Mouse (Mus musculus): ENCODE measurements around the gene Ift52. TPM values are rescaled to one million over a fixed set of nuclear protein-coding genes. Genes with fewer than 3 reads are reported as not detected.

Ift52 gene
- polyA plus RNA-seq, 1 experiment from 2014 or later = 58.6 TPM

Small RNA genes within 50 kb of the gene (microRNA-seq; reads per million reads assigned to microRNA genes)
- gene Gm22174 = not detected
- gene Mir7003 = not detected

Other genes with a start within 250 kb of the Ift52 start
- 282 and 289 TPM in 2 replicates for gene Srsf6, start 85.8 kb upstream of the Ift52 start, polyA plus RNA-seq (2014; fragmentation: Nextera tagmentation; extraction: Ambion mirVana)
- gene L3mbtl1, start 73.9 kb upstream of the Ift52 start, polyA plus RNA-seq (2014; fragmentation: Nextera tagmentation; extraction: Ambion mirVana) = 0.21 TPM in 1 of 2 replicates, not detected in the other
- gene Sgk2, start 30.0 kb upstream of the Ift52 start, polyA plus RNA-seq (2014; fragmentation: Nextera tagmentation; extraction: Ambion mirVana) = 0.11 TPM in 1 of 2 replicates, not detected in the other
- 25.7 and 29.8 TPM in 2 replicates for gene Mybl2, start 37.3 kb downstream of the Ift52 start, polyA plus RNA-seq (2014; fragmentation: Nextera tagmentation; extraction: Ambion mirVana)
- not detected in 2 replicates for gene Gtsf1l, start 70.5 kb downstream of the Ift52 start, polyA plus RNA-seq (2014; fragmentation: Nextera tagmentation; extraction: Ambion mirVana)
- 37.3 and 38.2 TPM in 2 replicates for gene Tox2, start 185.8 kb downstream of the Ift52 start, polyA plus RNA-seq (2014; fragmentation: Nextera tagmentation; extraction: Ambion mirVana)